Mouse (Mus musculus) stomach, postnatal 0 days (tissue): Measurements from ENCODE around the gene Kat6b. TPM values are rescaled to one million over a fixed set of nuclear protein-coding genes. Genes with fewer than 3 reads are reported as not detected.
A peak's percentile ranks its signal among the peaks of the same experiment; 100 is the strongest.

Experiments used
- ATAC-seq: fragments of 200-750 bp; cut with Nextera tagmentation; 2 replicates; pipeline ENCODE4 v1.8.0; 2017; ENCODE audit not compliant: low FRiP score, low TSS enrichment
- DNase-seq: peaks from one replicate; pipeline ENCODE4 v3.0.0-alpha.2; 2016; ENCODE audit warnings: low spot score
- H3K27ac ChIP-seq: fragments of 300-500 bp; sonication (generic); replicated peaks from 2 replicates; pipeline ENCODE4 v1.5.1; 2014; ENCODE audit warnings: mild to moderate bottlenecking, control low read depth
- H3K27me3 ChIP-seq: fragments of 300-500 bp; sonication (generic); 2 replicates; pipeline ENCODE4 v1.6.1; 2014; ENCODE audit warnings: low read length; ENCODE audit not compliant: control insufficient read depth, insufficient read depth
- H3K36me3 ChIP-seq: fragments of 300-500 bp; sonication (generic); 2 replicates; pipeline ENCODE4 v1.6.1; 2014; ENCODE audit warnings: low read length, mixed read lengths; ENCODE audit not compliant: control insufficient read depth, insufficient read depth
- H3K4me1 ChIP-seq: fragments of 300-500 bp; sonication (generic); replicated peaks from 2 replicates; pipeline ENCODE4 v1.6.1; 2014; ENCODE audit warnings: antibody characterized with exemption; ENCODE audit not compliant: control insufficient read depth, insufficient read depth
- H3K4me2 ChIP-seq: fragments of 300-500 bp; sonication (generic); replicated peaks from 2 replicates; pipeline ENCODE4 v1.6.1; 2014; ENCODE audit warnings: low read depth, mild to moderate bottlenecking, control low read depth, moderate library complexity
- H3K4me3 ChIP-seq: fragments of 300-500 bp; sonication (generic); 2 replicates; pipeline ENCODE4 v1.5.1; 2014; ENCODE audit warnings: low read depth, low read length, control low read depth
- H3K9ac ChIP-seq: fragments of 300-500 bp; sonication (generic); 2 replicates; pipeline ENCODE4 v1.6.1; 2014; ENCODE audit warnings: mild to moderate bottlenecking, low read length, control low read depth, mixed read lengths
- H3K9me3 ChIP-seq: fragments of 300-500 bp; sonication (generic); 2 replicates; pipeline ENCODE4 v1.6.1; 2016; ENCODE audit warnings: low read length; ENCODE audit not compliant: control insufficient read depth
- CTCF ChIP-seq: IDR thresholded peaks from 2 replicates; pipeline ENCODE4 v1.5.1; 2016; ENCODE audit warnings: antibody characterized with exemption, low read depth, mild to moderate bottlenecking, moderate library complexity
- EP300 ChIP-seq: optimal IDR thresholded peaks from 2 replicates; pipeline ENCODE3; 2016; ENCODE audit warnings: antibody characterized with exemption
- WGBS: fragments of 180-500 bp; shearing (Covaris S2); extraction: QIAGEN DNeasy Blood & Tissue Kit; methylation state at CpG from one replicate; pipeline ENCODE4 v1.1.7; 2014; 5-methylcytosine and 5-hydroxymethylcytosine counted together
- polyA plus RNA-seq: library from polyadenylated mRNA; unstranded; fragments of >200 nt; fragmentation: Nextera tagmentation; extraction: Ambion mirVana; gene quantifications from 2 replicates; pipeline ENCODE4 v1.2.1, GENCODE M21; 2015

Kat6b gene
- polyA plus RNA-seq, 1 experiment from 2014 or later: 4.0 TPM

DNA sequence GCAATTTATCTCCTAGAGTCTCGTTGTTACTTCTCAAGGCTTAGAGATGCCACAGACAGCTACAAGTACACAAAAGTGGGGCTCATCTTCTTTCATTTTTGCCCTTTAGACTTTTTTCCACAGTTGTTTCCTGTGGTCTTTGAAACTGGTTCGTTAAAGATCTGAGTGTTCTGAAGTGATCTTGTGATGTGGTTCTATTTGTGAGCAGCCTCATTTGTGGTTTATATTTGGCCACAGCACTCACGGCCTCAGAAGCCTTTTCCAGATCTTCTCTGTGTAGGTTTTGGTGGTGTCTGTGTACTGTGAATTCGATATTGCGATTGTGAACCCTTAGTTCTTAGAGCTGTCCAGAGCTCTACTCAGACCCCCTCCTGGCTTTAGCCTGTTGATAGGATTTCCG, 155.3 kb downstream of the Kat6b start:
- TF ChIP-seq EP300 (no peak), CTCF (no peak)
- DNase-seq (no peak), ATAC-seq (no peak)
- 80% methylated on average over 6 of the region's 6 CpGs for WGBS
- no peak overlapping the region for H3K27ac ChIP-seq
- no peaks in the 10 kb centered on the region for H3K9me3 ChIP-seq
- no peak overlapping the region for H3K4me2 ChIP-seq
- no peaks in the 10 kb centered on the region for H3K4me1 ChIP-seq
- H3K4me3 ChIP-seq: no peak overlapping the region
- H3K9ac ChIP-seq: no peak overlapping the region
- no peaks in the 10 kb centered on the region for H3K27me3 ChIP-seq
- H3K36me3 ChIP-seq: peaks cover 9% of the 10 kb centered on the region; the same call in 1 of the 2 replicates

- H3K4me1 ChIP-seq: no peaks in the 10 kb centered on the region
- WGBS: 71% methylated on average over 4 of the region's 4 CpGs
- no peak overlapping the region for H3K27ac ChIP-seq
- DNase-seq: no peak
- no peak for TF ChIP-seq EP300
- no peak for ATAC-seq
- no peak overlapping the region for H3K4me2 ChIP-seq
- H3K36me3 ChIP-seq: peaks cover 3% of the 10 kb centered on the region; the same call in 1 of the 2 replicates
- no peaks in the 10 kb centered on the region for H3K9me3 ChIP-seq
- H3K4me3 ChIP-seq: no peak overlapping the region
- H3K9ac ChIP-seq: no peak overlapping the region
- no peaks in the 10 kb centered on the region for H3K27me3 ChIP-seq
Observed at GRCm38 (mm10) chr14:21640806-21641435, 159.7 kb downstream of the Kat6b start.

- Histone ChIP-seq H3K4me1 (no peaks in the 10 kb centered on the region), H3K9me3 (no peaks in the 10 kb centered on the region), H3K36me3 (peaks cover 3% of the 10 kb centered on the region), H3K27me3 (no peaks in the 10 kb centered on the region), H3K9ac (no peak overlapping the region), H3K4me3 (no peak overlapping the region), H3K4me2 (no peak overlapping the region), H3K27ac (no peak overlapping the region)
- no peak for ATAC-seq
- TF ChIP-seq CTCF (no peak), EP300 (no peak)
- DNase-seq: no peak
- 53% methylated on average over 2 of the region's 2 CpGs for WGBS
Observed at GRCm38 (mm10) chr14:21653813-21654212, 172.6 kb downstream of the Kat6b start.

DNA sequence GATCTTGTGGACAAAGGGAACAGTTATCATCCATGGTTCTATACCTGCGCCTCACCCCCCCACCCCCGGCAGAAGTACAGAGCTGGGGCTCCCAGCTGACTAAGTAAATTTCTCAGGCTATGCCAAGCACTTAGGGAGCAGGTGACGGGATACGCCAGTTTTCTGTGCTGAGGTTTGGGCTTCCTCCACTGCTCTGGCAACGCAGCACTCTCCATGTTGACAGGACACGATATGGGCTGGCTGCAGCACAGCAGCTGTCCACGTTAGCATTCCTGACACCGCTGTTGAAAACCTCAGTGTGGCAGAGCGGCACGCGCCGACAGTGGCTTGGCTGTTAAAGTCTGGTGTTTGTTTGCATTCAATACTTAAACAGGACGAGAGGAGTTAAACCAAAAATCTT, 177.9 kb downstream of the Kat6b start:
- ATAC-seq (no peak), DNase-seq (no peak)
- TF ChIP-seq CTCF: no peak
- TF ChIP-seq EP300: no peak
- peak overlapping the region; percentile 14; the same call in 1 of the 2 replicates for H3K4me2 ChIP-seq
- no peaks in the 10 kb centered on the region for H3K9me3 ChIP-seq
- H3K36me3 ChIP-seq: peaks cover 3% of the 10 kb centered on the region
- no peak overlapping the region for H3K27ac ChIP-seq
- H3K4me1 ChIP-seq: no peaks in the 10 kb centered on the region
- 58% methylated on average over 13 of the region's 13 CpGs for WGBS
- no peaks in the 10 kb centered on the region for H3K27me3 ChIP-seq
- no peak overlapping the region for H3K4me3 ChIP-seq
- no peak overlapping the region for H3K9ac ChIP-seq

DNA sequence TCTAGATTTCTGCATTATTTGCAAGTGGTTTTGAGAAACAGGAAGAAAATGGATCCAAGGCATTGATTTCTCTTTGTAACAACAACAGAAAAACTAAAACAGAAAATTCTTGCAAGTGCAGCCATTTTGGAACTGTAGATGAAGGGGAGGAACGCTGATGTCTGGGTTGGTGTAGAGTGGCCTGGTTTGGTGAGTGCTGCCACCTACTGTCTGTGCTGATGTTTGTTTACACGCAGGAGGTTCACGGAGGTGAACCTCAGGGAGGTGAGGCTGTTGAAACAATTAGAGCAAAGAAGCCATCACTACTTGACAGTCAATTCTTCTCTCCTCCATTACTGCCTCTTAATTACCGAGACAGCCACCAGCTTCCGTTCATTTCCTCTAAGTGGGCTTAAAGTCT, 178.4 kb downstream of the Kat6b start:
- TF ChIP-seq CTCF (peak; percentile 83), EP300 (no peak)

GRCm38 (mm10) chr14:21662465-21663142, 181.4 kb downstream of the Kat6b start:
- Histone ChIP-seq H3K4me2 (no peak overlapping the region), H3K9me3 (no peaks in the 10 kb centered on the region), H3K4me1 (no peaks in the 10 kb centered on the region), H3K27ac (no peak overlapping the region), H3K9ac (no peak overlapping the region), H3K36me3 (peaks cover 12% of the 10 kb centered on the region), H3K27me3 (no peaks in the 10 kb centered on the region), H3K4me3 (no peak overlapping the region)
- peak; percentile 82 for ATAC-seq
- peak; percentile 73 for TF ChIP-seq CTCF
- TF ChIP-seq EP300: no peak
- 66% methylated on average over 8 of the region's 8 CpGs for WGBS
- DNase-seq: peak; percentile 67

More for the DNA sequence above, 178.4 kb downstream of the Kat6b start:
- Histone ChIP-seq H3K4me2 (no peak overlapping the region), H3K4me3 (no peak overlapping the region), H3K27ac (no peak overlapping the region), H3K9me3 (no peaks in the 10 kb centered on the region), H3K9ac (no peak overlapping the region), H3K4me1 (no peaks in the 10 kb centered on the region), H3K27me3 (no peaks in the 10 kb centered on the region), H3K36me3 (peaks cover 7% of the 10 kb centered on the region)
- ATAC-seq (peak; percentile 79), DNase-seq (peak; percentile 71)
- WGBS: 26% methylated on average over 5 of the region's 5 CpGs
